Mouse (Mus musculus) MEL (cell line): ENCODE results near the gene Ccdc116.

ENCODE experiments used
- POLR2A ChIP-seq, 2 experiments: IDR thresholded peaks; 2 replicates each; pipeline ENCODE4 v1.6.1; 2011 to 2012; ENCODE audit warnings: low read length in 2 of 2, mild to moderate bottlenecking in 2 of 2, control low read depth in 1 of 2, improper control_type of control experiment in 1 of 2, low read depth in 1 of 2, moderate library complexity in 1 of 2; ENCODE audit not compliant: control insufficient read depth in 1 of 2, insufficient read depth in 1 of 2, poor library complexity in 1 of 2
- ZNF384 ChIP-seq: IDR thresholded peaks from 2 replicates; pipeline ENCODE4 v1.6.1; 2012; ENCODE audit warnings: low read depth, mild to moderate bottlenecking, inconsistent platforms, low read length, improper control_type of control experiment

DNA sequence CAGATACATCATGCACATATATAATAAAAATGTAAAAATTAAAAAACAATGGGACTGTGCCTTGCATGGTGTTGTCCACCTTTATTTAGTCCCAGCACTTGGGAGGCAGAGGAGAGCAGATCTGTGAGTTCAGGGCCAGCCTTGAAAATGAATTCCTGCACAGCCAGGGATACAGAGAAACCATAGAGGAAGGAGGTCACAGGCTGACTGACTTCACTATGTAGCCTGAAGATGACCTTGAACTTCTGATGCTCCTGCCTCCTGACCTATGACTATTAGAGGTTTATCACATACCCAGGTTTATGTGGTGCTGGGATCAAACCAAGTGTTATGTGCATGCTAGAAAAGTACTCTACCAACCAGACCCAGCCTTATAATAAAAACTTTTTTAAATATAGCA lies 38.4 kb upstream of the Ccdc116 start:
- TF ChIP-seq ZNF384: no peak
- TF ChIP-seq POLR2A (IDR thresholded peaks at IDR 0.05; ENCODE audit: control insufficient read depth in 1 of 2, insufficient read depth in 1 of 2, low read depth in 1 of 2, low read length in 2 of 2, poor library complexity in 1 of 2): no peak
